Comparison of ENCODE assay signal across 8 mouse cellular contexts in genomic region chr7:19054047-19054776, GRCm38 (mm10). TPM values are rescaled to one million over a fixed set of nuclear protein-coding genes. Genes with fewer than 3 reads are reported as not detected.
A peak's percentile ranks its signal among the peaks of the same experiment; 100 is the strongest.
DNase-seq lines count a peak whose midpoint lies in the region; TF ChIP-seq lines count a peak whose summit lies in the region.

Rsph6a (plus strand) TSS chr7:19054690.

- WGBS in heart, adult 2 months, result 49% methylated on average over 33 of the region's 33 CpGs

- no peak within 1 kb of the TSS for H3K27ac ChIP-seq in heart, adult 2 months
- no peak within 1 kb of the TSS for H3K27ac ChIP-seq in cortical plate, adult 2 months (ENCODE audit: insufficient read depth, low read length)

- H3K4me1 ChIP-seq in heart, adult 2 months (ENCODE audit: control insufficient read depth, insufficient read depth, low read length), result no peaks in the 10 kb centered on the region
- peaks cover 19% of the 10 kb centered on the region for H3K4me1 ChIP-seq in cortical plate, adult 2 months (ENCODE audit: control insufficient read depth, insufficient read depth, low read length)

- TF ChIP-seq CTCF in heart, adult 2 months (IDR thresholded peaks at IDR 0.05), result peak; percentile 57
- peak; percentile 45 for TF ChIP-seq CTCF in cortical plate, adult 2 months (IDR thresholded peaks at IDR 0.05; ENCODE audit: extremely low read depth, insufficient read depth, low read length)

- no peak for TF ChIP-seq POLR2A in heart, adult 2 months (IDR thresholded peaks at IDR 0.05; ENCODE audit: insufficient read depth, low read depth, low read length)
- TF ChIP-seq POLR2A in cortical plate, adult 2 months (IDR thresholded peaks at IDR 0.05; ENCODE audit: extremely low read depth, insufficient read depth, low read length), result no peak

- intact Hi-C loops in heart, adult 2 months (cut with DNase I), result no loop called here
- intact Hi-C loops in heart, postnatal 10 days (cut with DNase I), result no loop called here
- intact Hi-C loops in gastrocnemius, postnatal 36 days (cut with DNase I), result no loop called here

- no peak for TF ChIP-seq EP300 in heart, adult 2 months (IDR thresholded peaks at IDR 0.05; ENCODE audit: insufficient read depth, low read depth, low read length)

- H3K9ac ChIP-seq in heart, adult 2 months (ENCODE audit: low read depth, low read length), result no peak within 1 kb of the TSS

- H3K36me3 ChIP-seq in heart, adult 2 months (ENCODE audit: control insufficient read depth, insufficient read depth, low read length), result no peaks in the 10 kb centered on the region

- no peaks in the 10 kb centered on the region for H3K79me2 ChIP-seq in heart, adult 2 months (replicated peaks; ENCODE audit: control insufficient read depth, insufficient read depth, low read length)

- H3K4me3 ChIP-seq in heart, adult 2 months, result no peak within 1 kb of the TSS
- H3K4me3 ChIP-seq in cortical plate, adult 2 months (ENCODE audit: insufficient read depth, low read length), result no peak within 1 kb of the TSS

- no peaks in the 10 kb centered on the region for H3K27me3 ChIP-seq in heart, adult 2 months (ENCODE audit: control insufficient read depth, insufficient read depth, low read length)

- DNase-seq in heart, adult 2 months, result no peak
- no peak for DNase-seq in heart, adult 8-10 months (ENCODE audit: low spot score)
- DNase-seq in ES-CJ7 (ENCODE audit: low read depth, low spot score) (peak; percentile 84), liver (peak; percentile 32)
- DNase-seq in heart, postnatal 10 days, result peak; percentile 38 to 67
- DNase-seq in retina, embryonic 14.5 days (ENCODE audit: low spot score), result peak; percentile 77
- DNase-seq in gastrocnemius, postnatal 36 days, result no peak

RNA-seq across cellular contexts. Expression of gene Rsph6a, which starts in this region (rescaled TPM):
- not detected for total RNA-seq in heart, adult 2 months (2021)
- polyA plus RNA-seq in heart, adult 2 months (2012; rRNA removed), result 0.06 TPM in 1 of 2 replicates, not detected in the other
- not detected for total RNA-seq in heart, adult 8-10 months (2022)
- polyA plus RNA-seq in cortical plate, adult 2 months (2012; rRNA removed), result 0.10 and 0.17 TPM in 2 replicates
- not detected for total RNA-seq in heart, postnatal 10 days (2021)
- total RNA-seq in gastrocnemius, postnatal 36 days (2021), result not detected

Comparison
In these comparisons a context has a peak if more than half of its experiments do, and no peak if none do; other contexts are left out.
1. Peak in DNase-seq in heart, postnatal 10 days; RNA of the gene not detected or under 1 TPM.
2. DNase-seq: peak in ES-CJ7 (single experiment), liver (single experiment) and retina, embryonic 14.5 days (single experiment); none in heart, adult 2 months (0 of 2), heart, adult 8-10 months (single experiment) and gastrocnemius, postnatal 36 days (0 of 2).